Mouse (Mus musculus) adipocyte (in vitro differentiated cells): ENCODE measurements around the gene Cd52.
A peak's percentile ranks its signal among the peaks of the same experiment; 100 is the strongest.

Experiments
- DNase-seq: peaks from one replicate; pipeline ENCODE4 v3.0.0-alpha.2; 2016; ENCODE audit warnings: low spot score

The Cd52 gene

GRCm38 (mm10) chr4:134119042-134119441 is 24.2 kb upstream of the Cd52 start:
- DNase-seq = no peak

GRCm38 (mm10) chr4:134118126-134118800 is 23.4 kb upstream of the Cd52 start:
- no peak for DNase-seq

GRCm38 (mm10) chr4:134117012-134117411 is 22.1 kb upstream of the Cd52 start:
- no peak for DNase-seq

GRCm38 (mm10) chr4:134116501-134116900 is 21.6 kb upstream of the Cd52 start:
- no peak for DNase-seq

- DNase-seq = no peak
These were observed 20.6 kb upstream of the Cd52 start for GRCm38 (mm10) chr4:134115215-134116144.

- DNase-seq = no peak
These were observed 19.2 kb upstream of the Cd52 start for GRCm38 (mm10) chr4:134114038-134114437.

- no peak for DNase-seq
These were observed 18.6 kb upstream of the Cd52 start for GRCm38 (mm10) chr4:134113356-134113994.

GRCm38 (mm10) chr4:134112403-134112802 is 17.5 kb upstream of the Cd52 start:
- DNase-seq = no peak

- DNase-seq = no peak
These were observed 15.8 kb upstream of the Cd52 start for GRCm38 (mm10) chr4:134110653-134111052.

GRCm38 (mm10) chr4:134108196-134108595 is 13.3 kb upstream of the Cd52 start:
- no peak for DNase-seq

- DNase-seq = no peak
These were observed 12.8 kb upstream of the Cd52 start for GRCm38 (mm10) chr4:134107730-134108129.

- DNase-seq = no peak
These were observed 11.2 kb upstream of the Cd52 start for GRCm38 (mm10) chr4:134106105-134106504.

- DNase-seq = no peak
These were observed 7.8 kb upstream of the Cd52 start for GRCm38 (mm10) chr4:134102742-134103119.

GRCm38 (mm10) chr4:134101979-134102741 is 7.3 kb upstream of the Cd52 start, which contains the start of gene Ubxn11:
Gene Ubxn11 (plus strand): TSS chr4:134102570.
- DNase-seq = peak; percentile 89

GRCm38 (mm10) chr4:134100245-134100644 is 5.4 kb upstream of the Cd52 start:
- DNase-seq = no peak

- DNase-seq = no peak
These were observed 3.7 kb upstream of the Cd52 start for GRCm38 (mm10) chr4:134098628-134099027.

- DNase-seq = no peak
These were observed 2.2 kb upstream of the Cd52 start for GRCm38 (mm10) chr4:134097015-134097608.

- no peak for DNase-seq
These were observed 1.2 kb upstream of the Cd52 start for GRCm38 (mm10) chr4:134096120-134096519.

- no peak for DNase-seq
These were observed 798 bp downstream of the Cd52 start for GRCm38 (mm10) chr4:134094004-134094564.

GRCm38 (mm10) chr4:134092382-134093288 is 2.2 kb downstream of the Cd52 start:
- peak; percentile 57 for DNase-seq
